Mouse (Mus musculus) liver, embryonic 14.5 days (tissue): ENCODE measurements around the gene Gm49405.

Experiments
- CTCF ChIP-seq: IDR thresholded peaks from 2 replicates; pipeline ENCODE4 v1.5.1; 2016; ENCODE audit warnings: antibody characterized with exemption, low read depth, control low read depth
- EP300 ChIP-seq: IDR thresholded peaks from 2 replicates; pipeline ENCODE4 v1.6.1; 2016; ENCODE audit warnings: antibody characterized with exemption, low read depth

GRCm38 (mm10) chr19:4054613-4055012 is 54.2 kb downstream of the Gm49405 start:
- TF ChIP-seq EP300 (no peak), CTCF (no peak)
